Mouse (Mus musculus) heart, embryonic 16.5 days (tissue): ENCODE data around the gene Cul3. TPM values are rescaled to one million over a fixed set of nuclear protein-coding genes. Genes with fewer than 3 reads are reported as not detected.
"Not testable (repeated sequence)": the region's sequence is repeated elsewhere in the genome, so short reads cannot be mapped to it uniquely, and the experiment has no call there.

ENCODE experiments used
- ATAC-seq: fragments of 200-750 bp; cut with Nextera tagmentation; replicated peaks from 2 replicates; pipeline ENCODE4 v1.8.0; 2017; ENCODE audit warnings: moderate number of reproducible peaks; ENCODE audit not compliant: insufficient read depth, low FRiP score; ENCODE audit errors: extremely low read depth
- H3K27ac ChIP-seq: fragments of 300-500 bp; sonication (generic); 2 replicates; pipeline ENCODE4 v1.5.1; 2014; ENCODE audit warnings: mild to moderate bottlenecking, low read length, control low read depth, moderate library complexity
- H3K27me3 ChIP-seq: fragments of 300-500 bp; sonication (generic); 2 replicates; pipeline ENCODE4 v1.6.1; 2014; ENCODE audit warnings: low read length, mixed read lengths; ENCODE audit not compliant: control insufficient read depth, insufficient read depth
- H3K36me3 ChIP-seq: fragments of 300-500 bp; sonication (generic); 2 replicates; pipeline ENCODE4 v1.6.1; 2014; ENCODE audit not compliant: control insufficient read depth, insufficient read depth
- H3K4me1 ChIP-seq: fragments of 300-500 bp; sonication (generic); 2 replicates; pipeline ENCODE4 v1.6.1; 2014; ENCODE audit warnings: low read length, mixed read lengths; ENCODE audit not compliant: control insufficient read depth, insufficient read depth
- H3K4me2 ChIP-seq: fragments of 300-500 bp; sonication (generic); 2 replicates; pipeline ENCODE4 v1.6.1; 2014; ENCODE audit warnings: low read depth, mild to moderate bottlenecking, control low read depth, low read length
- H3K4me3 ChIP-seq: fragments of 300-500 bp; sonication (generic); 2 replicates; pipeline ENCODE4 v1.5.1; 2014; ENCODE audit warnings: mild to moderate bottlenecking, control low read depth, low read length
- H3K9ac ChIP-seq: fragments of 300-500 bp; sonication (generic); 2 replicates; pipeline ENCODE4 v1.6.1; 2014; ENCODE audit warnings: low read length, control low read depth
- H3K9me3 ChIP-seq: fragments of 300-500 bp; sonication (generic); replicated peaks from 2 replicates; pipeline ENCODE4 v1.6.1; 2016; ENCODE audit warnings: low read length; ENCODE audit not compliant: control insufficient read depth
- WGBS: fragments of 180-500 bp; shearing (Covaris S2); extraction: QIAGEN DNeasy Blood & Tissue Kit; methylation state at CpG from one replicate; pipeline ENCODE4 v1.1.7; 2014; 5-methylcytosine and 5-hydroxymethylcytosine counted together
- polyA plus RNA-seq: library from polyadenylated mRNA; unstranded; fragments of >200 nt; fragmentation: Nextera tagmentation; extraction: Ambion mirVana; gene quantifications from 2 replicates; pipeline ENCODE4 v1.2.1, GENCODE M21; 2015

Gene Cul3
- polyA plus RNA-seq, 1 experiment from 2014 or later = 26.0 TPM

DNA sequence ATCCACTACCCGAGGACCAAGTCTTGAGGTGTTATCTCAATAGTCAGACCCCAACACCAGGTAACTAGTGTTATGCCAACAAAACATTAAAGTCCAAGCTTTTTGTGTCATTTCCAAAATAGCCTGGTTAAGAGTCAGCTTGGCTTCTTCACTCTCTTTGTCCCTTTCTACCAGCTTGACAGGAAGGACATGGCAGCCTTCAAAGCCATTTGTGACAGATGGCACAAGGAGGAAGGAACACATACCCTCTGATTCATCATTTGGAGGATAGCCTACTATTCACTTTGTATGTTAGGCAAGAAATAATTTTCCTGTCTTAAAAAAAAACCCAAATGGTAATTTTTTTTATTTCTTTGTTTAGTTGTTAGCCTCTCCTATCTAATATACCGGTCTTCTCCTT, 22.7 kb upstream of the Cul3 start:
- H3K27me3 ChIP-seq = no peaks in the 10 kb centered on the region
- H3K4me1 ChIP-seq = no peaks in the 10 kb centered on the region
- H3K36me3 ChIP-seq = no peaks in the 10 kb centered on the region
- no peak overlapping the region for H3K4me2 ChIP-seq
- H3K4me3 ChIP-seq = no peak overlapping the region
- H3K9ac ChIP-seq = no peak overlapping the region
- WGBS = 65% methylated on average over 2 of the region's 2 CpGs
- H3K9me3 ChIP-seq = no peaks in the 10 kb centered on the region
- ATAC-seq = no peak
- H3K27ac ChIP-seq = no peak overlapping the region

DNA sequence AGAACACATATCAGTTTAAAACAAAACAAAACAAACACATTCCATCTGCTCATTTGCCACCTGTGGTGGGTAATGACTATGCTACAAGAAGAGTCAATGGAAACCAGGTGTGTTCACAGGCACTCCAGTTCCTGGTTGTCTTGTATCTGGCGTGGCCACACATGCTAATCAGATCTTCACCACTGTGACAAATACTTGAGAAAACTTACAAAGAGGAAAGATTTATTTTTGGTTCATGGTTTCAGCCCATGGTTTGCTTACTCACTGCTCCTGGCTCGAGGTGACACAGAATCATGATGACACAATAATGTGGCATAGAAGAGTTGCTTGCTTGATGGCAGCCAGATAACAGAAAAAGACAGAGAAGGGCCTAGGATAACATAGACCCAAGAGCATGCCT, 22.1 kb upstream of the Cul3 start:
- Histone ChIP-seq H3K36me3 (no peaks in the 10 kb centered on the region), H3K4me3 (no peak overlapping the region), H3K4me1 (no peaks in the 10 kb centered on the region), H3K9me3 (no peaks in the 10 kb centered on the region), H3K4me2 (no peak overlapping the region), H3K27ac (no peak overlapping the region), H3K27me3 (no peaks in the 10 kb centered on the region), H3K9ac (no peak overlapping the region)
- no peak for ATAC-seq
- WGBS = 67% methylated on average over 2 of the region's 2 CpGs

GRCm38 (mm10) chr1:80361771-80362170, 21.5 kb upstream of the Cul3 start:
- H3K9me3 ChIP-seq, H3K9ac ChIP-seq, H3K4me1 ChIP-seq, H3K36me3 ChIP-seq, H3K27ac ChIP-seq, H3K27me3 ChIP-seq, ATAC-seq, H3K4me3 ChIP-seq, H3K4me2 ChIP-seq: not testable (repeated sequence)
- 80% methylated on average over 2 of the region's 2 CpGs for WGBS

DNA sequence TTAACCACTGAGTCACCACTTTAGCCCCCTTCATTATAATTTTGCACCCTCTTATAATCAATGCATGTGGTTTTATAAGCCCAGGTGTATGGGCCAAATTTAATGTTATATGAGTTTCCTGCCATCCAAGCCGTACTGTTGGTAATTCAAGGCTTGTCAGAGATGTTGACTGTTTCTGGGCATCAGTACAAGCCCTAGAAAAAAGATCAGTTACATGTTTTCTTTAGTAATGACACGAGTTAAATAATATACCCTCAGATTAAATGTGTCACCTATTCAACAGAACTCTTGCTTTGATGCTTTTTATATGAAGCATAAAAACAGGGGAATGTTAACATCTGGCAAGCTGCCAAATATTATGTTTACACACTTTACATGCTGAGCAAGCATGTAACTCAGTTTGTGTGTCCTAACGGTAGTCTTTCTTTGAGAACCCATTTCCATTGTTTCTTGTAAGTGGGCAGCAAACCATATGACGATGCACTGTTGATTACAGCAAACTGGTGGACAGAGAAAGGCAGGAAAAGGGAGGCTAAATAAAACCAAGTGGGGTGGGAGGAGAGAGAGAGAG, 19.8 kb upstream of the Cul3 start:
- WGBS = 42% methylated on average over 4 of the region's 4 CpGs

GRCm38 (mm10) chr1:80340061-80340435, 232 bp downstream of the Cul3 start:
- under 1% methylated on average over 53 of the region's 59 CpGs for WGBS
- Histone ChIP-seq H3K9ac (peak overlapping the region; percentile 98), H3K4me3 (peak overlapping the region; percentile 94), H3K4me1 (peaks cover 21% of the 10 kb centered on the region), H3K9me3 (no peaks in the 10 kb centered on the region), H3K27me3 (no peaks in the 10 kb centered on the region), H3K36me3 (no peaks in the 10 kb centered on the region), H3K4me2 (peak overlapping the region; percentile 93), H3K27ac (peak overlapping the region; percentile 98)
- ATAC-seq = peak; percentile 15

More for the DNA sequence above, 19.8 kb upstream of the Cul3 start:
- Histone ChIP-seq H3K27me3 (no peaks in the 10 kb centered on the region), H3K27ac (no peak overlapping the region), H3K9ac (no peak overlapping the region), H3K4me1 (no peaks in the 10 kb centered on the region), H3K9me3 (no peaks in the 10 kb centered on the region), H3K4me2 (no peak overlapping the region), H3K4me3 (no peak overlapping the region), H3K36me3 (no peaks in the 10 kb centered on the region)
- ATAC-seq = no peak

GRCm38 (mm10) chr1:80339425-80340021, 757 bp downstream of the Cul3 start:
- no peak for ATAC-seq
- peak overlapping the region; percentile 93 for H3K4me2 ChIP-seq
- peak overlapping the region; percentile 98 for H3K9ac ChIP-seq
- peak overlapping the region; percentile 98 for H3K27ac ChIP-seq
- H3K36me3 ChIP-seq = no peaks in the 10 kb centered on the region
- peaks cover 23% of the 10 kb centered on the region for H3K4me1 ChIP-seq
- no peaks in the 10 kb centered on the region for H3K27me3 ChIP-seq
- H3K9me3 ChIP-seq = no peaks in the 10 kb centered on the region
- under 1% methylated on average over 33 of the region's 33 CpGs for WGBS
- peak overlapping the region; percentile 94 for H3K4me3 ChIP-seq

GRCm38 (mm10) chr1:80338398-80338797, 1.9 kb downstream of the Cul3 start:
- Histone ChIP-seq H3K27me3 (no peaks in the 10 kb centered on the region), H3K4me3 (peak overlapping the region; percentile 46), H3K27ac (no peak overlapping the region), H3K4me2 (peak overlapping the region; percentile 93), H3K36me3 (no peaks in the 10 kb centered on the region), H3K9me3 (no peaks in the 10 kb centered on the region), H3K4me1 (peaks cover 28% of the 10 kb centered on the region), H3K9ac (peak overlapping the region; percentile 66)
- WGBS = 3% methylated on average over 1 of the region's 1 CpGs
- no peak for ATAC-seq

DNA sequence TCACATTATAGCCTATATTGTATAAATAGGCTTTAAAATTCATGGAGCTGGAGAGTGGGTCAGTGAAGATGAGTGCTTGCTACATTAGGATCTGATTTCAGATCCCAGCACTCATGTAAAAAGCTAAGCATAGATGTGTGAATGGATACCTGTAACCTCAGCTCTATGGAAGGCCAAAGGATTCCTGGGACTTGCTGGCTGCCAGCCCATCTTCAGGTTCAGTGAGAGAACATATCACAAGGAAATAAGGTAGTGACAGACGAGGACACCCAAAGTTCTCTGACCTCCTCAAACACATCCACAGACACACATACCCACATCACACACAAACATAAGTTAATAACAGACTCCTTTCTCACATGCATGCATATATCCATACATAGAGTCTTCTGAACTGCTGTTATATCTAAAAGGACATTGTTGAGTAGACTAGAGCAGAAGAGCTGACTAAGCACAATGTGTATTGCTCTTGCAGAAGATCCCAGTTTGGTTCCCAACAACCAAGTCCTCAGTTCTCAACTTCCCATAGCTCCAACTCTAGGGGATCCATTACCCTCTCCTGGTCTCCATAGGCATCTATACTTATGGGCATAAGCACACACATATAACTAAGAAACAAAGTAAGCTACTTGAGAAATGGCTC, 4.4 kb downstream of the Cul3 start:
- Histone ChIP-seq H3K36me3 (no peaks in the 10 kb centered on the region), H3K4me3 (no peak overlapping the region), H3K4me1 (peaks cover 32% of the 10 kb centered on the region), H3K9ac (no peak overlapping the region), H3K27ac (no peak overlapping the region), H3K27me3 (no peaks in the 10 kb centered on the region), H3K4me2 (no peak overlapping the region), H3K9me3 (no peaks in the 10 kb centered on the region)
- WGBS = 46% methylated on average over 1 of the region's 1 CpGs
- ATAC-seq = no peak

GRCm38 (mm10) chr1:80335118-80335517, 5.2 kb downstream of the Cul3 start:
- no peak for ATAC-seq
- no peaks in the 10 kb centered on the region for H3K27me3 ChIP-seq
- no peaks in the 10 kb centered on the region for H3K36me3 ChIP-seq
- H3K9ac ChIP-seq = no peak overlapping the region
- no peak overlapping the region for H3K4me3 ChIP-seq
- 93% methylated on average over 1 of the region's 1 CpGs for whole genome bisulfite sequencing
- no peak overlapping the region for H3K27ac ChIP-seq
- H3K9me3 ChIP-seq = no peaks in the 10 kb centered on the region
- H3K4me1 ChIP-seq = peaks cover 32% of the 10 kb centered on the region
- H3K4me2 ChIP-seq = no peak overlapping the region
